Mouse (Mus musculus) heart, postnatal 0 days (tissue): ENCODE results near the gene Klhdc9. TPM values are rescaled to one million over a fixed set of nuclear protein-coding genes. Genes with fewer than 3 reads are reported as not detected.

ENCODE experiments used
- ATAC-seq: fragments of 200-750 bp; cut with Nextera tagmentation; 2 replicates; pipeline ENCODE4 v1.8.0; 2017; ENCODE audit warnings: low read depth, moderate number of reproducible peaks, moderate library complexity; ENCODE audit not compliant: insufficient read depth
- DNase-seq: peaks from one replicate; pipeline ENCODE4 v3.0.0-alpha.2; 2016; ENCODE audit warnings: low spot score
- H3K27ac ChIP-seq: fragments of 300-500 bp; sonication (generic); 2 replicates; pipeline ENCODE4 v1.5.1; 2014; ENCODE audit warnings: low read depth, mild to moderate bottlenecking
- H3K27me3 ChIP-seq: fragments of 300-500 bp; sonication (generic); 2 replicates; pipeline ENCODE4 v1.6.1; 2014; ENCODE audit warnings: low read length, mixed read lengths; ENCODE audit not compliant: control insufficient read depth, insufficient read depth
- H3K36me3 ChIP-seq: fragments of 300-500 bp; sonication (generic); replicated peaks from 2 replicates; pipeline ENCODE4 v1.6.1; 2014; ENCODE audit warnings: low read length, mixed read lengths; ENCODE audit not compliant: control insufficient read depth, insufficient read depth
- H3K4me1 ChIP-seq: fragments of 300-500 bp; sonication (generic); 2 replicates; pipeline ENCODE4 v1.6.1; 2014; ENCODE audit warnings: antibody characterized with exemption; ENCODE audit not compliant: control insufficient read depth, insufficient read depth
- H3K4me2 ChIP-seq: fragments of 300-500 bp; sonication (generic); 2 replicates; pipeline ENCODE4 v1.6.1; 2014; ENCODE audit warnings: low read depth, mild to moderate bottlenecking, low read length, moderate library complexity
- H3K4me3 ChIP-seq: fragments of 300-500 bp; sonication (generic); 2 replicates; pipeline ENCODE4 v1.5.1; 2014; ENCODE audit warnings: low read depth, low read length
- H3K9ac ChIP-seq: fragments of 300-500 bp; sonication (generic); replicated peaks from 2 replicates; pipeline ENCODE4 v1.6.1; 2014; ENCODE audit warnings: low read depth, low read length, mixed read lengths
- H3K9me3 ChIP-seq: fragments of 300-500 bp; sonication (generic); replicated peaks from 2 replicates; pipeline ENCODE4 v1.6.1; 2016; ENCODE audit warnings: low read length; ENCODE audit not compliant: control insufficient read depth
- CTCF ChIP-seq: IDR thresholded peaks from 2 replicates; pipeline ENCODE4 v1.5.1; 2016; ENCODE audit warnings: antibody characterized with exemption, control low read depth, low read depth
- EP300 ChIP-seq: IDR thresholded peaks from 2 replicates; pipeline ENCODE4 v1.6.1; 2016; ENCODE audit warnings: antibody characterized with exemption, low read depth
- WGBS: fragments of 180-500 bp; shearing (Covaris S2); extraction: QIAGEN DNeasy Blood & Tissue Kit; methylation state at CpG from one replicate; pipeline ENCODE4 v1.1.7; 2014; 5-methylcytosine and 5-hydroxymethylcytosine counted together
- polyA plus RNA-seq: library from polyadenylated mRNA; unstranded; fragments of >200 nt; fragmentation: Nextera tagmentation; extraction: Ambion mirVana; gene quantifications from 2 replicates; pipeline ENCODE4 v1.2.1, GENCODE M21; 2015
- total RNA-seq: library from RNA; depleted of rRNA; stranded (reverse); fragments of >200 nt; gene quantifications from 2 replicates; pipeline ENCODE4 v1.2.3, GENCODE M21; 2014; ENCODE audit warnings: low replicate concordance; rRNA removed

Gene Klhdc9
- total and polyA plus RNA-seq, 2 experiments from 2014 or later = 1.1 to 3.2 TPM

DNA sequence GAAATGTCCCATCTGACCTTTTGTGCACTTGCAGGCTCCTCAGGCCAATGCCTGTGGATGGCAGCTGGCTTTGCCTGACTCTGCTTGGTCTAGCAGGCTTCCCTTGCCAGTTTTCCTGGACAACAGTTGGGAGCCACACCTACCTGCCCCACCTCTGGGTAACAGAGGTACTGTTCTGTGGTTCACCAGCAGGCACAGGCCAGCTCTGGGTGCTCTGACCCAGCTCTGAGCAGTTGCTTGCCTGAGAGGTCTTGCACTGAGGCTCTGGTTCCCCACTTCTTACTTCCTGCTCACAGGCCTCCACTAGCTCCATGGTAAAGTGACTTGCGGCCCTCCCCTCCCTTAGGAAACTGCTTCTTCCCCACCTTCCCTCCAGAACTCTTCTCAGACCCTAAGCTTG, 38.6 kb downstream of the Klhdc9 start:
- TF ChIP-seq EP300 (no peak), CTCF (no peak)
- Histone ChIP-seq H3K36me3 (0 out of 2 replicates have a peak, but pooled peaks cover 4% of the 10 kb centered on the region), H3K4me2 (no peak overlapping the region), H3K4me3 (no peak overlapping the region), H3K9ac (no peak overlapping the region), H3K27me3 (no peaks in the 10 kb centered on the region), H3K9me3 (no peaks in the 10 kb centered on the region), H3K4me1 (no peaks in the 10 kb centered on the region), H3K27ac (no peak overlapping the region)
- 84% methylated on average over 1 of the region's 1 CpGs for WGBS
- ATAC-seq = no peak
- DNase-seq = no peak

DNA sequence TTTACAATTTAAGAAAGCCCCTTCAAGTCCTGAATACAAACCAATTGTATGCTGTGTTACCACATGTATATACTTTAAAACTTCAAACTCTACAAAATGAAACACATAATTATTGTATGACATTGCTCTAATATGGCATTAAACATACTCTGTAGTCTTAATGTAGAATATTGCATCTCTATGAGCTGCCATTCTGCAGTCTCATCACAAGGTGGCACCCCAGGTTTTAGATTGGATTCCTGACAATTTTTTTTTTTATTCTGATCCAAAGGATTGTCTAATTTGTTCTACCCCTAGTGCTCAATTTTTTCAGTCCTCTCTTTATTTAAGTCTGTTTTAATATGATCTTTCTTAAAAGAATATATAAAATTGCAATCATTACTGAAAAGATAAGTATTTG, 39.2 kb downstream of the Klhdc9 start:
- 0 out of 2 replicates have a peak, but pooled peaks cover 4% of the 10 kb centered on the region for H3K36me3 ChIP-seq
- ATAC-seq = no peak
- no peaks in the 10 kb centered on the region for H3K27me3 ChIP-seq
- DNase-seq = peak; percentile 20
- TF ChIP-seq CTCF = peak; percentile 64
- TF ChIP-seq EP300 = no peak
- H3K4me3 ChIP-seq = no peak overlapping the region
- no peaks in the 10 kb centered on the region for H3K4me1 ChIP-seq
- no peak overlapping the region for H3K4me2 ChIP-seq
- H3K27ac ChIP-seq = no peak overlapping the region
- no peak overlapping the region for H3K9ac ChIP-seq
- H3K9me3 ChIP-seq = no peaks in the 10 kb centered on the region

DNA sequence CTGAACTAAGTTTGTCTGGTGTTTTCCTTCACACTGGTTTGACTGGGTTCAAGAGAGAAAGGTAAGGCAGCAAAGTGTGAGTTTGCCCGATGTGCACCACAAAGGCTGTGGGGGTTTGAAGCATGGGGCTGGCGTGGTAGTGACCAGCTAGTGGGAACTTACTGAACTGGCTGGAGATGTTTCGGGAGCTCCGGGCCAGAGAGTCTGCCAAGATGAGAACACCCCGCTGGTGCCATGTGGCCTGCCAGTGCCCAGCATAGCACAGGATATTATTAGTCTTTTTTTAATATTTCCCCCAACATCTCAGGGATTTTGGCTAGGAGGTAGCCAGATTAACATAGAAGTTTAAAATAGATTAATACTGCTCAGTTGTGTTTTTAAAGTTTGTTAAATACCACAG, 40.4 kb downstream of the Klhdc9 start:
- Histone ChIP-seq H3K4me3 (peak overlapping the region; percentile 23), H3K36me3 (0 out of 2 replicates have a peak, but pooled peaks cover 4% of the 10 kb centered on the region), H3K27ac (no peak overlapping the region), H3K9me3 (no peaks in the 10 kb centered on the region), H3K4me1 (no peaks in the 10 kb centered on the region), H3K27me3 (no peaks in the 10 kb centered on the region), H3K4me2 (peak overlapping the region; percentile 51), H3K9ac (no peak overlapping the region; the same call in 1 of the 2 replicates)
- DNase-seq (no peak), ATAC-seq (no peak)
- TF ChIP-seq EP300 (no peak), CTCF (no peak)
- WGBS = 15% methylated on average over 5 of the region's 5 CpGs

DNA sequence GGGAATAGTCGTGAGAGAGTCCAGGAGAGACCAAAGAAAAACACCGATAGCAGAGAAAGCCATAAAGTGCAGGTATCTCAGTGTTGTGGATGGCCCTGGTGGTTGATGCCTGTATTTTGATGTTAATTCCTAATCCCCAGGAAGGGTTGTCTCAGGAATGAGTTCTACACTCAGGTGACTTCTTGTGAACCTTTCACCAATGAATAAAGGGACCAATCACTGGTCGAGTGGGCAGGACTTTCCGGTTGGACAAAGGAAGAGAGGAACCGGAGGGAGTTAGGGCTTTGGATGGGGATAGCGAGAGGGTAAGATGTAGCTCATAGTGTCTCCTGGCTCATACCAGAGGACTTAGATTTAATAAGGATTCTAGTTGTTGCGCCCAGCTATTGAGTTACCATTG, 40.9 kb downstream of the Klhdc9 start:
- Histone ChIP-seq H3K27me3 (no peaks in the 10 kb centered on the region), H3K4me2 (peak overlapping the region; percentile 51), H3K27ac (no peak overlapping the region), H3K9me3 (no peaks in the 10 kb centered on the region), H3K36me3 (0 out of 2 replicates have a peak, but pooled peaks cover under 1% of the 10 kb centered on the region), H3K4me1 (no peaks in the 10 kb centered on the region), H3K9ac (no peak overlapping the region; the same call in 1 of the 2 replicates), H3K4me3 (peak overlapping the region; percentile 23)
- ATAC-seq (0 out of 2 replicates have a peak, but pooled peaks have one; percentile 20), DNase-seq (no peak)
- 15% methylated on average over 7 of the region's 7 CpGs for WGBS
- TF ChIP-seq CTCF = no peak
- TF ChIP-seq EP300 = no peak

DNA sequence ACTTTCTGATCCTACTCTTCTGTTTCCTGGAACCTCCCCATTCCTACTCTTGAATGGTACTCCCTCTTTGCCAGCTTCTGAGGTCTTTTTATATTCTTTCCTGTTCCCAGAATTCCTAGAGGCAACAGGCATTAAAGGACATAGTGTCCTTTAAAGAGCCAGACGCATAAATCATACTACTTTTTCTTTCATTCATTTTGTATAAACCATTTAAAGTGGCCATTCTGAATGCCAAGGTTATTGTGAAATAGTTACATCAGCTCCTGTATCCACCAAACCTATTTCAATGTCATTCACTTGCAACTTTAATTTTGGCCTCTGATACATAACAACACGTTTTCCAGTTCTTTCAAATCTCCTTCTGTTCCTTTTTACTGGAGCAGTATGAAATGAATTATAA, 51.3 kb downstream of the Klhdc9 start:
- DNase-seq (no peak), ATAC-seq (no peak)
- Histone ChIP-seq H3K4me3 (no peak overlapping the region), H3K4me2 (no peak overlapping the region), H3K27ac (no peak overlapping the region), H3K9ac (no peak overlapping the region), H3K27me3 (no peaks in the 10 kb centered on the region), H3K4me1 (peaks cover 6% of the 10 kb centered on the region; the same call in 1 of the 2 replicates), H3K36me3 (no peaks in the 10 kb centered on the region), H3K9me3 (no peaks in the 10 kb centered on the region)
- WGBS = 61% methylated on average over 2 of the region's 2 CpGs
- TF ChIP-seq EP300 (no peak), CTCF (no peak)

Other genes starting within 250 kb of the Klhdc9 start
- gene Cfap126, start 246.9 kb downstream of the Klhdc9 start, total RNA-seq = 3.7 TPM in 1 of 2 replicates, not detected in the other
- gene Cfap126, start 246.9 kb downstream of the Klhdc9 start, polyA plus RNA-seq = 2.2 and 3.5 TPM in 2 replicates
- 875 and 891 TPM in 2 replicates for gene Sdhc, start 210.2 kb downstream of the Klhdc9 start, total RNA-seq
- 754 and 772 TPM in 2 replicates for gene Sdhc, start 210.2 kb downstream of the Klhdc9 start, polyA plus RNA-seq
- 1.6 and 2.0 TPM in 2 replicates for gene Mpz, start 210.1 kb downstream of the Klhdc9 start, total RNA-seq
- gene Mpz, start 210.1 kb downstream of the Klhdc9 start, polyA plus RNA-seq = 0.05 and 0.49 TPM in 2 replicates
- gene Pcp4l1, start 164.5 kb downstream of the Klhdc9 start, total RNA-seq = 40.2 and 48.7 TPM in 2 replicates
- 161 and 164 TPM in 2 replicates for gene Pcp4l1, start 164.5 kb downstream of the Klhdc9 start, polyA plus RNA-seq
- gene Nr1i3, start 146.8 kb downstream of the Klhdc9 start, total RNA-seq = not detected in 2 replicates
- 0.27 and 0.30 TPM in 2 replicates for gene Nr1i3, start 146.8 kb downstream of the Klhdc9 start, polyA plus RNA-seq
- 82.0 and 97.7 TPM in 2 replicates for gene Tomm40l, start 138.3 kb downstream of the Klhdc9 start, total RNA-seq
- 56.0 and 64.6 TPM in 2 replicates for gene Tomm40l, start 138.3 kb downstream of the Klhdc9 start, polyA plus RNA-seq
- gene Apoa2, start 135.7 kb downstream of the Klhdc9 start, total RNA-seq = 14.5 TPM in 1 of 2 replicates, not detected in the other
- 4.0 and 4.5 TPM in 2 replicates for gene Apoa2, start 135.7 kb downstream of the Klhdc9 start, polyA plus RNA-seq
- 22.7 and 60.5 TPM in 2 replicates for gene Fcer1g, start 126.4 kb downstream of the Klhdc9 start, total RNA-seq
- gene Fcer1g, start 126.4 kb downstream of the Klhdc9 start, polyA plus RNA-seq = 24.6 TPM in 2 replicates
- 4.1 and 5.5 TPM in 2 replicates for gene Adamts4, start 110.4 kb downstream of the Klhdc9 start, total RNA-seq
- gene Adamts4, start 110.4 kb downstream of the Klhdc9 start, polyA plus RNA-seq = 3.8 and 3.9 TPM in 2 replicates
- gene Ndufs2, start 109.4 kb downstream of the Klhdc9 start, total RNA-seq = 962 and 1,127 TPM in 2 replicates
- gene Ndufs2, start 109.4 kb downstream of the Klhdc9 start, polyA plus RNA-seq = 998 and 1,009 TPM in 2 replicates
- 28.9 and 55.0 TPM in 2 replicates for gene B4galt3, start 90.5 kb downstream of the Klhdc9 start, total RNA-seq
- gene B4galt3, start 90.5 kb downstream of the Klhdc9 start, polyA plus RNA-seq = 32.6 and 34.3 TPM in 2 replicates
- 32.7 and 52.4 TPM in 2 replicates for gene Ppox, start 79.6 kb downstream of the Klhdc9 start, total RNA-seq
- gene Ppox, start 79.6 kb downstream of the Klhdc9 start, polyA plus RNA-seq = 24.3 and 24.6 TPM in 2 replicates
- 20.0 and 27.3 TPM in 2 replicates for gene Usp21, start 72.8 kb downstream of the Klhdc9 start, total RNA-seq
- 30.6 and 32.3 TPM in 2 replicates for gene Usp21, start 72.8 kb downstream of the Klhdc9 start, polyA plus RNA-seq
- 74.9 and 140 TPM in 2 replicates for gene Ufc1, start 65.8 kb downstream of the Klhdc9 start, total RNA-seq
- 109 and 113 TPM in 2 replicates for gene Ufc1, start 65.8 kb downstream of the Klhdc9 start, polyA plus RNA-seq
- gene Dedd, start 31.7 kb downstream of the Klhdc9 start, total RNA-seq = 20.8 and 27.1 TPM in 2 replicates
- 30.0 and 31.7 TPM in 2 replicates for gene Dedd, start 31.7 kb downstream of the Klhdc9 start, polyA plus RNA-seq
- gene Nit1, start 15.2 kb downstream of the Klhdc9 start, total RNA-seq = 39.6 and 41.5 TPM in 2 replicates
- 31.4 and 35.2 TPM in 2 replicates for gene Nit1, start 15.2 kb downstream of the Klhdc9 start, polyA plus RNA-seq
- gene Pfdn2, start 15.1 kb downstream of the Klhdc9 start, total RNA-seq = 9.3 and 9.7 TPM in 2 replicates
- gene Pfdn2, start 15.1 kb downstream of the Klhdc9 start, polyA plus RNA-seq = 81.8 and 94.7 TPM in 2 replicates
- gene Nectin4, start 9.3 kb upstream of the Klhdc9 start, total RNA-seq = 2.7 TPM in 1 of 2 replicates, not detected in the other
- gene Nectin4, start 9.3 kb upstream of the Klhdc9 start, polyA plus RNA-seq = 0.07 and 0.14 TPM in 2 replicates
- gene Arhgap30, start 28.2 kb upstream of the Klhdc9 start, total RNA-seq = 1.6 and 3.4 TPM in 2 replicates
- gene Arhgap30, start 28.2 kb upstream of the Klhdc9 start, polyA plus RNA-seq = 0.52 and 0.79 TPM in 2 replicates
- gene Usf1, start 50.5 kb upstream of the Klhdc9 start, total RNA-seq = 80.2 and 82.0 TPM in 2 replicates
- gene Usf1, start 50.5 kb upstream of the Klhdc9 start, polyA plus RNA-seq = 47.7 and 48.8 TPM in 2 replicates
- not detected in 2 replicates for gene Tstd1, start 58.1 kb upstream of the Klhdc9 start, total RNA-seq
- gene Tstd1, start 58.1 kb upstream of the Klhdc9 start, polyA plus RNA-seq = 1.1 and 2.5 TPM in 2 replicates
- 45.6 and 75.5 TPM in 2 replicates for gene F11r, start 76.7 kb upstream of the Klhdc9 start, total RNA-seq
- 75.8 and 78.3 TPM in 2 replicates for gene F11r, start 76.7 kb upstream of the Klhdc9 start, polyA plus RNA-seq
- 8.0 and 10.0 TPM in 2 replicates for gene Alyref2, start 142.7 kb upstream of the Klhdc9 start, total RNA-seq
- 13.5 and 14.6 TPM in 2 replicates for gene Alyref2, start 142.7 kb upstream of the Klhdc9 start, polyA plus RNA-seq
- gene Itln1, start 174.5 kb upstream of the Klhdc9 start, total RNA-seq = not detected in 2 replicates
- gene Itln1, start 174.5 kb upstream of the Klhdc9 start, polyA plus RNA-seq = not detected in 2 replicates
- gene Cd244a, start 198.4 kb upstream of the Klhdc9 start, total RNA-seq = 1.0 and 4.0 TPM in 2 replicates
- 0.16 and 0.33 TPM in 2 replicates for gene Cd244a, start 198.4 kb upstream of the Klhdc9 start, polyA plus RNA-seq
- 0.31 TPM in 1 of 2 replicates, not detected in the other for gene Ly9, start 246.6 kb upstream of the Klhdc9 start, total RNA-seq
- 0.18 and 0.21 TPM in 2 replicates for gene Ly9, start 246.6 kb upstream of the Klhdc9 start, polyA plus RNA-seq